Mouse (Mus musculus) forebrain, embryonic 12.5 days (tissue): ENCODE data around the gene Pign. TPM values are rescaled to one million over a fixed set of nuclear protein-coding genes. Genes with fewer than 3 reads are reported as not detected.

Experiments used
- microRNA-seq: library from miRNA; unstranded; fragments of <30 nt; microRNA quantifications from one replicate; pipeline ENCODE4, GENCODE M21; 2017
- polyA plus RNA-seq: library from polyadenylated mRNA; unstranded; fragments of >200 nt; fragmentation: Nextera tagmentation; extraction: Ambion mirVana; gene quantifications from 2 replicates; pipeline ENCODE4 v1.2.1, GENCODE M21; 2016

The Pign gene
- polyA plus RNA-seq, 1 experiment from 2014 or later = 18.3 TPM

Small RNA genes lying within 50 kb of the gene (microRNA-seq; reads per million reads assigned to microRNA genes)
- not detected for gene Gm22426

Other genes starting within 250 kb of the Pign start
- 39.8 and 40.6 TPM in 2 replicates for gene Relch, start 184 bp upstream of the Pign start, polyA plus RNA-seq
- gene Tnfrsf11a, start 117.0 kb upstream of the Pign start, polyA plus RNA-seq = 0.14 and 0.36 TPM in 2 replicates